In genomic region chr6:91116244-91117145, GRCm38 (mm10) we compare ENCODE assay signal across 8 mouse cellular contexts. TPM values are rescaled to one million over a fixed set of nuclear protein-coding genes. Genes with fewer than 3 reads are reported as not detected.
DNase-seq lines count a peak whose midpoint lies in the region; ATAC-seq and TF ChIP-seq lines count a peak whose summit lies in the region.

TSS of gene Nup210 (minus strand) at chr6:91116829.

- peak; percentile 52 for TF ChIP-seq POLR2A in cerebellum, adult 2 months (IDR thresholded peaks at IDR 0.05; ENCODE audit: borderline replicate concordance, insufficient read depth, low read length)

- H3K4me2 ChIP-seq in lung, embryonic 16.5 days (ENCODE audit: low read depth, low read length) = peak within 1 kb of the TSS; percentile 99

- peak within 1 kb of the TSS; percentile 87 for H3K4me3 ChIP-seq in G1E (ENCODE audit: low read depth, low read length)
- H3K4me3 ChIP-seq in cerebellum, adult 2 months (replicated peaks; ENCODE audit: insufficient read depth, low read depth, low read length) = peak within 1 kb of the TSS; percentile 69
- peak within 1 kb of the TSS; percentile 73 for H3K4me3 ChIP-seq in lung, embryonic 16.5 days (ENCODE audit: low read length)

- H3K9me3 ChIP-seq in G1E (replicated peaks) = 0 out of 2 replicates have a peak, but pooled peaks cover under 1% of the 10 kb centered on the region
- no peaks in the 10 kb centered on the region for H3K9me3 ChIP-seq in lung, embryonic 16.5 days (ENCODE audit: control insufficient read depth, low read length)

- H3K36me3 ChIP-seq in G1E (replicated peaks) = peaks cover 16% of the 10 kb centered on the region
- H3K36me3 ChIP-seq in lung, embryonic 16.5 days (ENCODE audit: control insufficient read depth, insufficient read depth, low read length) = no peaks in the 10 kb centered on the region

- no peak for TF ChIP-seq CTCF in G1E (IDR thresholded peaks at IDR 0.05; ENCODE audit: low read depth, low read length)
- peak; percentile 74 for TF ChIP-seq CTCF in cerebellum, adult 2 months (IDR thresholded peaks at IDR 0.05; ENCODE audit: borderline replicate concordance, insufficient read depth, low read depth, low read length)

- WGBS in cerebellum, adult 2 months = under 1% methylated on average over 93 of the region's 93 CpGs
- under 1% methylated on average over 90 of the region's 93 CpGs for WGBS in lung, embryonic 16.5 days

- peak within 1 kb of the TSS; percentile 96 for H3K27ac ChIP-seq in cerebellum, adult 2 months (ENCODE audit: insufficient read depth, low read length)
- H3K27ac ChIP-seq in lung, embryonic 16.5 days (ENCODE audit: low read length) = peak within 1 kb of the TSS; percentile 76

- DNase-seq in G1E (ENCODE audit: low spot score) = peak; percentile 90
- DNase-seq in cerebellum, adult 2 months = peak; percentile 98
- peak; percentile 84 for DNase-seq in forelimb bud, embryonic 11.5 days (ENCODE audit: low read depth, low spot score)
- DNase-seq in layer of hippocampus, adult 9-10 months (ENCODE audit: low spot score) = peak; percentile 82
- peak; percentile 85 for DNase-seq in ovary, postnatal 10 days (ENCODE audit: low spot score)
- peak; percentile 94 to 97 for DNase-seq in thymus, postnatal 10 days (ENCODE audit: low spot score in 2 of 2)

- peaks cover 4% of the 10 kb centered on the region; the same call in 1 of the 2 replicates for H3K27me3 ChIP-seq in G1E (ENCODE audit: insufficient read depth, low read length)
- no peaks in the 10 kb centered on the region for H3K27me3 ChIP-seq in cerebellum, adult 2 months (ENCODE audit: control insufficient read depth, insufficient read depth, low read length)
- H3K27me3 ChIP-seq in lung, embryonic 16.5 days (ENCODE audit: control insufficient read depth, insufficient read depth, low read depth, low read length) = no peaks in the 10 kb centered on the region; the same call in 1 of the 2 replicates

- H3K4me1 ChIP-seq in G1E (ENCODE audit: insufficient read depth, low read depth, low read length) = peaks cover 55% of the 10 kb centered on the region
- peaks cover 7% of the 10 kb centered on the region for H3K4me1 ChIP-seq in cerebellum, adult 2 months (ENCODE audit: control insufficient read depth, insufficient read depth, low read length)
- peaks cover 12% of the 10 kb centered on the region for H3K4me1 ChIP-seq in lung, embryonic 16.5 days (replicated peaks; ENCODE audit: control insufficient read depth, insufficient read depth, low read length)

- ATAC-seq in G1E (ENCODE audit: extremely low read depth, insufficient number of reproducible peaks, low FRiP score, poor library complexity, severe bottlenecking) = peak; percentile 64
- peak; percentile 88 to 91 for ATAC-seq in hematopoietic stem cell, adult 5-6 weeks (replicated peaks in 1 of 2; ENCODE audit: insufficient read depth in 1 of 2, low FRiP score in 2 of 2, low TSS enrichment in 1 of 2, low read depth in 1 of 2, poor library complexity in 2 of 2, severe bottlenecking in 2 of 2)
- ATAC-seq in lung, embryonic 16.5 days (ENCODE audit: low read depth) = peak; percentile 97

- H3K9ac ChIP-seq in lung, embryonic 16.5 days (ENCODE audit: low read length) = peak within 1 kb of the TSS; percentile 78

RNA-seq across cellular contexts. Expression of gene Nup210, which starts in this region (rescaled TPM):
- 97.7 and 114 TPM in 2 replicates for total RNA-seq in G1E (2014; fragmentation: Nextera tagmentation)
- total RNA-seq in G1E (2017) = 29.7 and 34.6 TPM in 2 replicates
- 44.3 and 90.0 TPM in 2 replicates for polyA plus RNA-seq in G1E (2012)
- 16.8 and 23.1 TPM in 2 replicates for polyA plus RNA-seq in cerebellum, adult 2 months (2012; rRNA removed)
- total RNA-seq in hematopoietic stem cell, adult 5-6 weeks (2017) = 140 and 155 TPM in 2 replicates
- polyA plus RNA-seq in lung, embryonic 16.5 days (2015; fragmentation: Nextera tagmentation; extraction: Ambion mirVana) = 27.8 and 29.0 TPM in 2 replicates

Comparison
In these comparisons a context has a peak if more than half of its experiments do, and no peak if none do; other contexts are left out.
1. Peak in every context shown above with its lines: DNase-seq, ATAC-seq, H3K4me3 ChIP-seq and H3K27ac ChIP-seq.